8 mouse cellular contexts compared by ENCODE assay signal in genomic region chr17:74993726-74994581, GRCm38 (mm10). TPM values are rescaled to one million over a fixed set of nuclear protein-coding genes. Genes with fewer than 3 reads are reported as not detected.
DNase-seq lines count a peak whose midpoint lies in the region; ATAC-seq and TF ChIP-seq lines count a peak whose summit lies in the region.

No protein-coding gene starts in this region.

- no peaks in the 10 kb centered on the region for H3K27me3 ChIP-seq in heart, embryonic 13.5 days (replicated peaks)
- H3K27me3 ChIP-seq in midbrain, embryonic 10.5 days (ENCODE audit: low read depth, poor library complexity, severe bottlenecking), result no peaks in the 10 kb centered on the region

- H3K9me3 ChIP-seq in heart, embryonic 13.5 days, result peaks cover 13% of the 10 kb centered on the region; the same call in 1 of the 2 replicates
- H3K9me3 ChIP-seq in midbrain, embryonic 10.5 days (replicated peaks), result peaks cover 9% of the 10 kb centered on the region; the same call in 1 of the 2 replicates

- peak overlapping the region; percentile 92 for H3K27ac ChIP-seq in heart, embryonic 13.5 days (replicated peaks)
- peak overlapping the region; percentile 84 for H3K27ac ChIP-seq in midbrain, embryonic 10.5 days (replicated peaks)

- peak overlapping the region; percentile 77 for H3K9ac ChIP-seq in heart, embryonic 13.5 days

- H3K4me2 ChIP-seq in heart, embryonic 13.5 days, result peak overlapping the region; percentile 68

- ATAC-seq in heart, embryonic 13.5 days (ENCODE audit: extremely low read depth, insufficient number of reproducible peaks, low FRiP score, low TSS enrichment), result no peak

- peak overlapping the region; percentile 47 for H3K4me3 ChIP-seq in heart, embryonic 13.5 days
- peak overlapping the region; percentile 51 for H3K4me3 ChIP-seq in midbrain, embryonic 10.5 days

- 3% methylated on average over 26 of the region's 26 CpGs for WGBS in heart, embryonic 13.5 days
- WGBS in midbrain, embryonic 10.5 days, result 2% methylated on average over 26 of the region's 26 CpGs

- H3K36me3 ChIP-seq in heart, embryonic 13.5 days, result 0 out of 2 replicates have a peak, but pooled peaks cover 3% of the 10 kb centered on the region
- H3K36me3 ChIP-seq in midbrain, embryonic 10.5 days, result no peaks in the 10 kb centered on the region

- TF ChIP-seq CTCF in brain, embryonic 14.5 days (IDR thresholded peaks at IDR 0.05; ENCODE audit: borderline replicate concordance, extremely low read depth, insufficient read depth, insufficient read length), result no peak

- peak; percentile 51 for DNase-seq in adrenal gland, postnatal 10 days
- no peak for DNase-seq in adrenal gland, postnatal 4 days (ENCODE audit: low spot score in 2 of 2)
- DNase-seq in brain, embryonic 14.5 days (ENCODE audit: low read depth), result peak; percentile 82
- peak; percentile 8 to 36 for DNase-seq in kidney, postnatal 36 days
- DNase-seq in midbrain, embryonic 10.5 days (ENCODE audit: low spot score), result peak; percentile 80
- no peak for DNase-seq in spleen, adult 18-20 months
- DNase-seq in layer of hippocampus, adult 8-10 months (ENCODE audit: low spot score in 2 of 2), result no peak

- peaks cover 22% of the 10 kb centered on the region for H3K4me1 ChIP-seq in heart, embryonic 13.5 days
- H3K4me1 ChIP-seq in midbrain, embryonic 10.5 days, result peaks cover 25% of the 10 kb centered on the region

- TF ChIP-seq POLR2A in brain, embryonic 14.5 days (IDR thresholded peaks at IDR 0.05; ENCODE audit: borderline replicate concordance, extremely low read depth, insufficient read depth, insufficient read length, poor library complexity, severe bottlenecking), result no peak

RNA-seq across cellular contexts. Expression of gene Ltbp1, which starts 11.4 kb away (rescaled TPM):
- 10 to 100 TPM; 18.7 to 19.0 TPM for total RNA-seq in adrenal gland, postnatal 10 days (2021)
- total RNA-seq in adrenal gland, postnatal 4 days (2021), result 10 to 100 TPM; 26.8 to 39.2 TPM
- polyA plus RNA-seq in brain, embryonic 14.5 days (2012; rRNA removed), result 4.1 and 4.2 TPM in 2 replicates
- 28.3 and 30.0 TPM in 2 replicates for polyA plus RNA-seq in heart, embryonic 13.5 days (2015; fragmentation: Nextera tagmentation; extraction: Ambion mirVana)
- polyA plus RNA-seq in midbrain, embryonic 10.5 days (2016; fragmentation: Nextera tagmentation; extraction: Ambion mirVana), result 4.1 and 5.4 TPM in 2 replicates
- total RNA-seq in layer of hippocampus, adult 8-10 months (2022), result 1 to 10 TPM; 5.7 to 9.0 (median 7.4) TPM

Comparison
In these comparisons a context has a peak if more than half of its experiments do, and no peak if none do; other contexts are left out.
1. DNase-seq: peak in adrenal gland, postnatal 10 days (single experiment), brain, embryonic 14.5 days (single experiment), kidney, postnatal 36 days (2 of 2) and midbrain, embryonic 10.5 days (single experiment); none in adrenal gland, postnatal 4 days (0 of 2), spleen, adult 18-20 months (0 of 2) and layer of hippocampus, adult 8-10 months (0 of 2).